Mouse (Mus musculus) urinary bladder, postnatal 25 days (tissue): ENCODE data around the gene Fam196b.

Source experiments
- DNase-seq: peaks from one replicate; pipeline ENCODE4 v3.0.0; 2022; ENCODE audit warnings: low spot score

Gene Fam196b

GRCm38 (mm10) chr11:34314534-34315379 lies at the start of gene Fam196b:
Gene Fam196b (plus strand): TSS chr11:34314822.
- no peak for DNase-seq

DNA sequence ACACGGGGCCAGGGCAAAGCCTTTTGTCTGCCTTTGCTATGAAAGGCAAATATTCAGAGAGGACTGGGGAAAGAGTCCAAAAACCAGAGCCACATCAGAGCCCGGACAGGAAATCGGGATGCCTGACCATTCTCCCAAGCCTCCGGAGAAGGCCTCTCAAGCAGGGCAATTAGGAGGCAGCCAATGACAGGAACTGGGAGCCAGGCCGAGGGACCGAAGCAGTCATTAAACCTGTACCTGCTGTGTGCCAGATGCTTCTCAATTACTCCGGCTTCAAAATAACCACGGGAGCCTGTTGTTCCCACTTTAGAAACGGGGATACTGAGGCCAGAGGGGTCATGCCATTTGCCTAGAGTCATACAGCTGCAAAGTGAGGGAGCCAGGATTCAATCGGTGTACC lies 42.6 kb upstream of the Fam196b start:
- no peak for DNase-seq

GRCm38 (mm10) chr11:34275941-34276340 lies 38.7 kb upstream of the Fam196b start:
- no peak for DNase-seq

GRCm38 (mm10) chr11:34276363-34277046 lies 38.1 kb upstream of the Fam196b start:
- no peak for DNase-seq

DNA sequence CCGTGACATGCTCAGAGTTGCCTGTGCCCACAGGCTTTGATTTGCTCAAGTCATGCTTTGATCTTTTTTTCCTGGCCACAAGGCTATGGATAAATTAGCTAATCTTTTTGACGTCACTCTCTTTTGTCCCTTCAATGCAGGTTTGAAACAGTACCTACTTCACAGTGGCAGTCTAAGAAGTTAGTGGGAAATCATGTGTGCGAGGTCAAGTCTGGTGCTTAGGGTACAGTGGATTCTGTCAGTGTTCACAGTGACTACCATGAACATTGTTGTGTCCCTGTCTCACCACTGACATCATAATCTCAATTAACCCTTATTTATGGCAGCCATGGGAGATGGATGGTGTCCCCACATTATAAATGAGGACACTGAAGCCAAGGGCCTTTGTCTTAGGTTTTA lies 37.6 kb upstream of the Fam196b start:
- DNase-seq, result no peak

- DNase-seq, result no peak
Observed at GRCm38 (mm10) chr11:34284124-34284808, 30.4 kb upstream of the Fam196b start.

DNA sequence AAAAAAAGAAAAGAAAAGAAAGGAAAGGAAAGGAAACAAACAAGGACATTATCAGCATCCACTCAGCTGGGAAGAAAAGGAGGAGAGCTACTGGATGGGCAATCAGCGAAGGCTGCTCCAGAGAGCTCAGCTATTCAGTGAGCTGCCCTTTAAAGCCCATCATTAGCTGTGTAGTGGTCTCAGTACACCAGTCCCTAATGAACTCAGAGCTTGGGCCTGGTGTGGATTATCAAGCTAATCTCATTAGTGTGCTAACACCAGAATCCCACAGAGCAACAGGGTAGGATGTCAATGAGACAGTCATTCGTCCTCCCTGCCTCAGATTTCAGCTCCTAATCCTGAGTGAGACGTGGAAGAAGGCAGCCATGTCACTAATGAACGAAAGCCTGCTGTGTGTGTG lies 24.4 kb upstream of the Fam196b start:
- DNase-seq, result no peak

GRCm38 (mm10) chr11:34290708-34291107 lies 23.9 kb upstream of the Fam196b start:
- DNase-seq, result no peak

- DNase-seq, result no peak
Observed at GRCm38 (mm10) chr11:34291304-34291703, 23.3 kb upstream of the Fam196b start.

DNA sequence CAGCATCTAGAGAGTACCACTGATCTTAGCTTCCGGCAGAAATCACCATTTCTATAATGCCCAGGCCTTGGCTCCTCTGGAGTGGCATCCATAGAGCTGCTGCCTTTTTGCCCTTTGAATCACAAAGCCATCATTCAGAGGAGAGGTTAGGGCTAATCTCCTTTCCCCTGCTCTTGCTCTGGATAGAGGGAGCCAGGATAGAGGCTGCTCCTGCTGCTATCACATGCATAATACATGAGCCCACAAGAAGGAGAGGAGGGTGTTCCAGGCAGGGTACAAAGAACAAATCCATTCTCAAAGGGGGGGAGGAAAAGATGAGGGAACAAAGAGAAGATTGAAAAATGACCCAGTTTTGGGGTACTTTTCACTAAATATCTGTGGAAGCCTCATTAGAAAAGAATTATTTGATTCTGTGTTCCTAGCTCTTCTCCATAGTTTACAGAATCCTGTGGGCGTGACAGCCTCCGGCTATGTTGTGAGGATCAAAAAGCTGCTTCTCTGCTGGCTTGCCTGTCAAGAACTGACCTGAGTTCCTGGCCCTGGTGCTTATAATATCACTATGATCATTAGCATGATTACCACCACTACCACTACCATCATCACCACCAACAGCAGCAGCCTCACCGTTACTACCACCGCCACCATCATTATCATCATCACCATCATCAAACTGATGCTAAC lies 16.8 kb upstream of the Fam196b start:
- no peak for DNase-seq

DNA sequence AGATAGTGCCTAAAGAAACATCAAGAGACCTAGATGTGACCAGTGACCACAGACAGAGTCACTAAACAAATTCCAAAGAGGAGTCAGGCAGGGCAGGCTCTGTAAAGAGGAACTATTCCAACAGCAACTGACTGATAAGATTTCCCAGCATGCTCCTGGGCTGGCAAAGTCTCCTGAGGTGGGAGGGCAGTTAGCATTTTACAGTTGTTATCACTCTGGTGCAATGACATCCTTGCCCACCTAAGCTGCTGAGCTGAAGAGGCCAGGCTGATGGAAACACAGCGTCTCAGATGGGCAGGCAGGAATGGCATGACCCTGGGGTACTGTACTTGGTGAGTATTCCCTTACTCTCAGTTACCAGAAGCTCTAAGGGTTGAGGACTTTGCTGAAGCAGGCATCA lies 15.1 kb upstream of the Fam196b start:
- no peak for DNase-seq

GRCm38 (mm10) chr11:34300064-34300463 lies 14.6 kb upstream of the Fam196b start:
- no peak for DNase-seq

GRCm38 (mm10) chr11:34306231-34306630 lies 8.4 kb upstream of the Fam196b start:
- no peak for DNase-seq

- DNase-seq, result no peak
Observed at GRCm38 (mm10) chr11:34308731-34309130, 5.9 kb upstream of the Fam196b start.

- DNase-seq, result no peak
Observed at GRCm38 (mm10) chr11:34309360-34309759, 5.3 kb upstream of the Fam196b start.

- no peak for DNase-seq
Observed at GRCm38 (mm10) chr11:34311717-34312116, 2.9 kb upstream of the Fam196b start.

DNA sequence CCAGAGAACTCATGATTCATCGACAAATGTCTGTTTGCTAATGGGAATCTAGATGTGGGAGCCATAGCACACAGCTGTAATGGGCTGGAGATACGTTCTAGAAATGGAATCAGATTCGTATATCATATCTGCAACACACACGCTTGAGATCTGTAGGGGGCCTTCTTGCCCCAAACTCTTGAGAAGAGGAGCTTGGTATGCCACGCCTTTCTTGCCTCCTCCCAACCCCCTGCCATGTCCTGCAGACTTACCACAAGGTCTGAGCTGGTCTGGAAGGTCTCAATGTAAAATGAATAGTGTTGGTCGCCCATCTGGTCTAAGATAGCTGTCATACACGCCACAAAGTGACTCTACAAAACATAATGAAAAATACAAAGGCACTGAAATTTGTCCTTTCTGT lies 2.4 kb upstream of the Fam196b start:
- DNase-seq, result no peak

- DNase-seq, result no peak
Observed at GRCm38 (mm10) chr11:34315383-34315782, 761 bp downstream of the Fam196b start.

- no peak for DNase-seq
Observed at GRCm38 (mm10) chr11:34316176-34316575, 1.6 kb downstream of the Fam196b start.

DNA sequence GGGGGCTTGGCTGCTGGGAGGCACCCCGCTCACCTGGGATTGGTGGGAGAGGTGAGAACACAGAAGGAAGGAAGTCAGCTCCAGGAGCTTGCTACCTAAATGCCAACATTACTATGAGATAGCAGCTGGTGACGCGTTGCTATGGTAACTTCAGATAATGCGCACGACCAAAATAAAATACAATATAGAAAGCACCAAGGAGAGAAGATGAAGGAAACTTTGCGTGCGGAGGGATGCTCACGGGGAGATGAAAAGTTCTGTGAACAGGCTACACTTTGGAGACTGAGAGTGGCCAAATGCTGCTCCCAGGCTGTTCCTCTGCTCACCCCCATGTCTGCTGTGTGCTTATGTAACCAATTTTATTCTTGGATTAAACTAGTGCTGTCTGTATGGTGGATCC lies 2.4 kb downstream of the Fam196b start:
- DNase-seq, result no peak

DNA sequence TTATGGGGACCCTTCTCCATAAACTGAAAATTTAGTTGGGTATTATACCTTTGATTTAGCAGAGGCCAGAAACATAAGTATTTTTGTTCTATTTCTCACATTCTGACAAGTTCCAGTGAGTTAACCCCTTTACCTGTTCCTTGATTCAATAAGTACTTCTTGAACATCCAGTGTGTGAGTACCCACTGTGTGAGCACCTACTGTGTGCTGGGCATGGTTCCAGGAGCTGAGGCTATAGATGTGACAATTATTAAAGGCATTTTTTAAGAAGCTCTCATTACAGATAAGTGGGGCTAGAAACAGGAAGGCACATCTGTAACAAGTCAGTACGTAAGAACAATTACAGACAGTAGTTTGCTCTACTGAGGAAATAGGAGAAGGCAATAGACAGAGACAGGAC lies 4.7 kb downstream of the Fam196b start:
- DNase-seq, result no peak

- DNase-seq, result no peak
Observed at GRCm38 (mm10) chr11:34323664-34324063, 9.0 kb downstream of the Fam196b start.
